Mouse (Mus musculus): ENCODE results near the gene Cdk18. TPM values are rescaled to one million over a fixed set of nuclear protein-coding genes. Genes with fewer than 3 reads are reported as not detected.
"Not testable (repeated sequence)": the region's sequence is repeated elsewhere in the genome, so short reads cannot be mapped to it uniquely, and the experiment has no call there.

The Cdk18 gene
- polyA plus RNA-seq, 1 experiment: 133 TPM

DNA sequence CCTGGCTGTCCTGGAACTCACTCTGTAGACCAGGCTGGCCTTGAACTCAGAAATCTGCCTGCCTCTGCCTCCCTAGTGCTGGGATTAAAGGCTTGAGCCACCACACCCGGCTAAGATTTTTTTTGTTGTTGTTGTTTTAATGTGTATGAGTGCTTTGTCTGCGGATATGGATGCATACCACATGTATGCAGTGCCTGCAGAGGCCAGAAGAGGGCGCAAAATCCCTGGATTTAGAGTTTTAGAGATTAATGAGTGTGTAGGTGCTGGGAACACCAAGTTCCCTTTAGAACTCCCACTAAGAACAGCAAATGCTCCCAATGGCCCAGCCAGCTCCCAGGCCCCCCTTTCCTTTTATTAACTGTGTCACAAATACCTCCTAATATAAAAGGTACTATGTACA, 26.4 kb upstream of the Cdk18 start:
- H3K4me1 ChIP-seq (ENCODE audit: control insufficient read depth, insufficient read depth, insufficient read length, low read length): peaks cover 3% of the 10 kb centered on the region; the same call in 1 of the 2 replicates
- TF ChIP-seq CTCF (IDR thresholded peaks at IDR 0.05; ENCODE audit: extremely low read depth, insufficient read length, insufficient replicate concordance, low read depth, low read length): peak; percentile 35; the same call in 1 of the 2 replicates
- no peak for TF ChIP-seq POLR2A (IDR thresholded peaks at IDR 0.05; ENCODE audit: low read depth, low read length)
- H3K36me3 ChIP-seq (ENCODE audit: control insufficient read depth, insufficient read depth, low read length): no peaks in the 10 kb centered on the region
- H3K27me3 ChIP-seq (ENCODE audit: control insufficient read depth, insufficient read depth, low read length): peaks cover 5% of the 10 kb centered on the region; the same call in 1 of the 2 replicates
- no peak overlapping the region for H3K4me3 ChIP-seq (ENCODE audit: low read depth, low read length)
- 57% methylated on average over 3 of the region's 3 CpGs for WGBS
- H3K27ac ChIP-seq (ENCODE audit: insufficient read depth, low read depth, low read length): no peak overlapping the region

DNA sequence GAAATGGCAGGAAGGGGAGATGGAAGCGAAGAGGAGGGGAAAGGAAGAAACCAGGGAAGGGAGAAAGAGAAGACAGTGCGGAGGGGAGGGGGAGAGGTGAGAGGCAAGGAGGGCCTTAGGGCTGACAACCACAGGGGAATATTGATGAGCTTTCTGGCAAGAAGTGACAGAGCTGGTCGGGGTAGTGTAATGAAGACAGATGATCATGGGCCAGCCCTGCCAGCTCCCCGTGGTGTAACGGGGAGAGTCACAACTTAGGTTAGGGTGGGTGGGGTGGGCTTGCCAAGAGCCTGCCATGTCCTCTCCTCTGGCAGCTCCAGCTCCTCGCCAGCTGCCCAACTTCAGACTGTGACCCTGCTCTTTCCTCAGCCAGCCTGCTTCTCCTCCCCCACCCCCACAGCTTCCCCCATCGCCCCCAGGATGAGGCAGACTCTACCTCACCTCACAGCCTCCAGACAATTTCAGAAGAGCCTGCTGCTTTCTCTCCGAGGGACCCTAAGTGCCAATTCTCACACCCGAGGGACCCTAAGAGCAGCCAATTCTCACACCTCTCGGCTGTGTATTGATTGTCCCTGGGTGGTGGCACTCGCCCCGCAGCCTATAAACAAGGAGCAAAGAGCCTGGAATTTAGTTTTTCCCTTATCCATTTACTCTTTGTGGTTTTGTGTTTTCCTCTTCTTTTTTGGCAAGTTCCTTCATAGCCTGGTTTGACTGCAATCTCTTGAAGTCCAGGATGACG, 25.5 kb upstream of the Cdk18 start:
- no peak for TF ChIP-seq POLR2A (IDR thresholded peaks at IDR 0.05; ENCODE audit: low read depth, low read length)
- no peak for TF ChIP-seq CTCF (IDR thresholded peaks at IDR 0.05; ENCODE audit: extremely low read depth, insufficient read length, insufficient replicate concordance, low read depth, low read length)
- H3K27me3 ChIP-seq (ENCODE audit: control insufficient read depth, insufficient read depth, low read length): no peaks in the 10 kb centered on the region; the same call in 1 of the 2 replicates
- no peak overlapping the region for H3K4me3 ChIP-seq (ENCODE audit: low read depth, low read length)
- 41% methylated on average over 13 of the region's 13 CpGs for WGBS
- H3K36me3 ChIP-seq (ENCODE audit: control insufficient read depth, insufficient read depth, low read length): no peaks in the 10 kb centered on the region
- peaks cover 3% of the 10 kb centered on the region; the same call in 1 of the 2 replicates for H3K4me1 ChIP-seq (ENCODE audit: control insufficient read depth, insufficient read depth, insufficient read length, low read length)
- no peak overlapping the region for H3K27ac ChIP-seq (ENCODE audit: insufficient read depth, low read depth, low read length)

DNA sequence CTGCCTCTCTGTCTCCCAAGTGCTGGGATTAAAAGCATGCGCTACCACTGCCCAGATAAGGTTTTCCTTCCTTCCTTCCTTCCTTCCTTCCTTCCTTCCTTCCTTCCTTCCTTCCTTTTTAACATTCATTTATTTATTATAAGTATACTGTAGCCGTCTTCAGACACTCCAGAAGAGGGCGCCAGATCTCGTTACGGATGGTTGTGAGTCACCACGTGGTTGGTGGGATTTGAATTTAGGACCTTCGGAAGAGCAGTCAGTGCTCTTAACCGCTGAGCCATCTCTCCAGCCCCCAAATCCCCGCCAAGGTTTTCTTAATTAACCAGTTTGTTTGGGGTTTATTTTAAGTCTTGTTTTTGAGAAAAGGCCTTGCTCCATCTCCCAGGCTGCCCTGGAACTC, 23.1 kb upstream of the Cdk18 start:
- peak; percentile 34; the same call in 1 of the 2 replicates for TF ChIP-seq CTCF (IDR thresholded peaks at IDR 0.05; ENCODE audit: extremely low read depth, insufficient read length, insufficient replicate concordance, low read depth, low read length)
- WGBS: 41% methylated on average over 9 of the region's 9 CpGs
- not testable (repeated sequence) for H3K27ac ChIP-seq (ENCODE audit: insufficient read depth, low read depth, low read length)

DNA sequence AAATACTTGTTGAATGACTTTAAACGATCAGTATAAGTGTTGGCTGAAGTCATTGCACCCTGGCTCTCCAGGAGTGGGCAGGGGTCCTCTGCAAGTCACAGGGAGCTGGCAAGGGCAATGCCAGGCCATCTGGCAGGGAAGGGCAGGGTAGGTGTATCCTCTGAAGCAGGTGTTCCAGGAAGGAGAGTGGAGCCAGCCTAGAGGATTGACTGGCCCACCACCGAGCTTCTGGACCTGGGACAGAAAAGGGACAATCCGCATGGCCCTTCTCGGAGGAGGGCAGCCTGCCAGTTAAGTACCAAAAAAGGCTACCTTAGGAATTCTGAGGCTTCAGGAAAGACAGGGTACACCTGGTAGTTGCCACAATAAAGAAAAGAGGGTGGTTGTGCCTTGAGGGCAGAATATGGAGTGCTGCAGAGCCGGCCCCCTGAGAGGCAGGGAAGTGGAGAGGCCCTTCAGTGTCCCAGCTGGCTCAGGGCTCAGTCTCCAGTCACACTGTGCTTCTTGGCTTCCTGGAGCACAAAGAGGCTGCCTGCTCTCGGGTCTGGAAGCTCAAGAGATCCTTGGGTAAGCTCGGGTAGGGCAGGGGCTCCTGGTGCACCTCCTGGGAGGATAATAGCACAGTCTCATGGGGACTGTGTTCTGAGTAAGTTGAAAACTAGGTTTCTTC, 21.9 kb upstream of the Cdk18 start:
- TF ChIP-seq POLR2A (IDR thresholded peaks at IDR 0.05; ENCODE audit: low read depth, low read length): no peak
- TF ChIP-seq CTCF (IDR thresholded peaks at IDR 0.05; ENCODE audit: extremely low read depth, insufficient read length, insufficient replicate concordance, low read depth, low read length): no peak
- Histone ChIP-seq H3K27ac (ENCODE audit: insufficient read depth, low read depth, low read length) (no peak overlapping the region), H3K27me3 (ENCODE audit: control insufficient read depth, insufficient read depth, low read length) (peaks cover 3% of the 10 kb centered on the region; the same call in 1 of the 2 replicates), H3K4me1 (ENCODE audit: control insufficient read depth, insufficient read depth, insufficient read length, low read length) (peaks cover 9% of the 10 kb centered on the region), H3K36me3 (ENCODE audit: control insufficient read depth, insufficient read depth, low read length) (no peaks in the 10 kb centered on the region), H3K4me3 (ENCODE audit: low read depth, low read length) (no peak overlapping the region)
- WGBS: 56% methylated on average over 7 of the region's 7 CpGs

More for the DNA sequence above, 23.1 kb upstream of the Cdk18 start:
- H3K36me3 ChIP-seq (ENCODE audit: control insufficient read depth, insufficient read depth, low read length); H3K4me1 ChIP-seq (ENCODE audit: control insufficient read depth, insufficient read depth, insufficient read length, low read length); H3K4me3 ChIP-seq (ENCODE audit: low read depth, low read length); H3K27me3 ChIP-seq (ENCODE audit: control insufficient read depth, insufficient read depth, low read length): not testable (repeated sequence)

DNA sequence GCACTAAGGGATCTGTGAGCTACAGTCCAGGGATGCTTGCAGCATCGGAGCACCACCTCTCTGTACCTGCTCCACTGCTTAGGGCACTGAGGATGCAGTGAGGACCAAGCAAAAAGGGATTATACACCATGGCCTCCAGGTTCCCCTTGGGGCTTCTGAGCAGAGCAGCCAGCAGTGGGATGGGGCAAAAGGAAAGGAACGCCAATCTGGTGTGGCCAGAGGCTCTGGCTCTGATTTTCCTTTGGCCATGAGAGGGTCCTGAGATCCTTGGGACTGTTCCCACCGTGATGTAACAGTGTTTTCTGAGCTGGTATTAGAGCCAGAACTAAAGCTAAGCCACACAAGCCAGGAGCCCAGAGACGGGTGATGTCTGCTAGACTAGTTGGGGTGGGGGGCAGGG, 20.2 kb upstream of the Cdk18 start:
- H3K4me3 ChIP-seq (ENCODE audit: low read depth, low read length): no peak overlapping the region
- H3K27ac ChIP-seq (ENCODE audit: insufficient read depth, low read depth, low read length): no peak overlapping the region
- no peaks in the 10 kb centered on the region for H3K36me3 ChIP-seq (ENCODE audit: control insufficient read depth, insufficient read depth, low read length)
- H3K4me1 ChIP-seq (ENCODE audit: control insufficient read depth, insufficient read depth, insufficient read length, low read length): peaks cover 9% of the 10 kb centered on the region
- H3K27me3 ChIP-seq (ENCODE audit: control insufficient read depth, insufficient read depth, low read length): peaks cover 3% of the 10 kb centered on the region; the same call in 1 of the 2 replicates
- TF ChIP-seq POLR2A (IDR thresholded peaks at IDR 0.05; ENCODE audit: low read depth, low read length) (no peak), CTCF (IDR thresholded peaks at IDR 0.05; ENCODE audit: extremely low read depth, insufficient read length, insufficient replicate concordance, low read depth, low read length) (no peak)
- WGBS: 74% methylated on average over 4 of the region's 4 CpGs

DNA sequence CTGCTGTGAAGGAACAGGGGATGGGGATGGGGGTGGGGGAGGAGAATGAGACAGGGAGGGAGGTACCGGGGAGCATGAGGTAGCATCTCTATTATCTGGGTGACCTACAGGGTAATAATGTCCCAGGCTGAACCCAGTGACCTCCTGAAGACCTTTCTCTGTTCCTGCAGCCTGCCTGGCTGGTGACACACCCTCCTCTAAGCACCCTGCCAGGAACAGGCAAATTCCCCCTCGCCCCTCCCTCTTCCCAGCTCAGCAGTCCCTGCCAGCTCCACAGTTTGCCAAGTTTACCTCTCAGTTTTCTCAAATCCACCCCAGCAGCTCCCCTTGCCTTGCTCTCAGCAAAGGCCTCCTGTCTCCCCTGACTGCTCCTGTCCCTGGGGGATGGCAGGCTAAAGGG, 19.3 kb upstream of the Cdk18 start:
- 33% methylated on average over 2 of the region's 2 CpGs for WGBS

DNA sequence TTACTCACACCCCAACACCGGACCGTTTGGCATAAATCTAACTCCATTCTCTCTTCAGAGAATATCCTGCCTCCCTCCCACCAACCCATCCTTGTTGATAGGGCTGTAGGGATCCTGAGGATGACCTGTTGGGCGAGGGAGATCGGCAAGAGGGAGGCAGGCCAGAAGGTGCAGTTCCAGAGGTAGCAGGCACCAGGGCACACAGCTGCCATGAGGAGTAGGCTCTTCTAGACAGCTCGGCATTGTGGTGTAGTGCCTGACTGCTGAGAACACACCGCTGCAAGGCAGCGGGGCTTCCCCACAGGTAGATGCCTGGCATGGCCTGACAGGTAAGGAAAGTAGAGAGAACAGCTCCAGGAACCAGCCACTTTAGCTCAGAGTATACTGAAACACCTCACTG, 18.3 kb upstream of the Cdk18 start:
- WGBS: 33% methylated on average over 7 of the region's 7 CpGs
- no peaks in the 10 kb centered on the region for H3K36me3 ChIP-seq (ENCODE audit: control insufficient read depth, insufficient read depth, low read length)
- no peak overlapping the region for H3K4me3 ChIP-seq (ENCODE audit: low read depth, low read length)
- 0 out of 2 replicates have a peak, but pooled peaks cover 3% of the 10 kb centered on the region for H3K27me3 ChIP-seq (ENCODE audit: control insufficient read depth, insufficient read depth, low read length)
- peaks cover 9% of the 10 kb centered on the region for H3K4me1 ChIP-seq (ENCODE audit: control insufficient read depth, insufficient read depth, insufficient read length, low read length)
- no peak for TF ChIP-seq CTCF (IDR thresholded peaks at IDR 0.05; ENCODE audit: extremely low read depth, insufficient read length, insufficient replicate concordance, low read depth, low read length)
- TF ChIP-seq POLR2A (IDR thresholded peaks at IDR 0.05; ENCODE audit: low read depth, low read length): no peak
- H3K27ac ChIP-seq (ENCODE audit: insufficient read depth, low read depth, low read length): no peak overlapping the region

More for the DNA sequence above, 19.3 kb upstream of the Cdk18 start:
- no peaks in the 10 kb centered on the region for H3K36me3 ChIP-seq (ENCODE audit: control insufficient read depth, insufficient read depth, low read length)
- H3K4me3 ChIP-seq (ENCODE audit: low read depth, low read length): no peak overlapping the region
- H3K4me1 ChIP-seq (ENCODE audit: control insufficient read depth, insufficient read depth, insufficient read length, low read length): peaks cover 9% of the 10 kb centered on the region
- 0 out of 2 replicates have a peak, but pooled peaks cover 3% of the 10 kb centered on the region for H3K27me3 ChIP-seq (ENCODE audit: control insufficient read depth, insufficient read depth, low read length)
- TF ChIP-seq CTCF (IDR thresholded peaks at IDR 0.05; ENCODE audit: extremely low read depth, insufficient read length, insufficient replicate concordance, low read depth, low read length): no peak
- H3K27ac ChIP-seq (ENCODE audit: insufficient read depth, low read depth, low read length): no peak overlapping the region
